Mouse (Mus musculus) heart, postnatal 10 days (tissue): ENCODE results near the gene Dock4. TPM values are rescaled to one million over a fixed set of nuclear protein-coding genes. Genes with fewer than 3 reads are reported as not detected.
"Not testable (repeated sequence)": the region's sequence is repeated elsewhere in the genome, so short reads cannot be mapped to it uniquely, and the experiment has no call there.

Experiments
- DNase-seq, 2 experiments: peaks; one replicate each; pipeline ENCODE4 v3.0.0; 2021
- intact Hi-C: fragments of 180-260 bp; cut with DNase I; formaldehyde crosslinking; loops from one replicate; pipeline ENCODE4 v1.15.1; 2025
- total RNA-seq, 2 experiments: library from RNA; stranded (reverse); gene quantifications; 2 replicates each; pipeline ENCODE4 v1.2.3; 2021

The Dock4 gene
- total RNA-seq, 2 experiments from 2014 or later: 18.8 to 21.1 TPM

GRCm38 (mm10) chr12:40839817-40840216 lies 394.1 kb downstream of the Dock4 start:
- intact Hi-C loops: loop anchor here (5.0 kb wide), 1 partner anchor 517 kb away; no protein-coding TSS in a partner anchor

GRCm38 (mm10) chr12:40842251-40842988 lies 396.7 kb downstream of the Dock4 start:
- intact Hi-C loops: no loop called here
- no peak for DNase-seq

More at GRCm38 (mm10) chr12:40839817-40840216, 394.1 kb downstream of the Dock4 start:
- no peak for DNase-seq

- intact Hi-C loops: no loop called here
- DNase-seq: no peak
These were observed 397.2 kb downstream of the Dock4 start for GRCm38 (mm10) chr12:40842991-40843390.

- DNase-seq: no peak
- intact Hi-C loops: no loop called here
These were observed 397.8 kb downstream of the Dock4 start for GRCm38 (mm10) chr12:40843474-40844080.

- intact Hi-C loops: no loop called here
- DNase-seq: no peak
These were observed 398.6 kb downstream of the Dock4 start for GRCm38 (mm10) chr12:40844324-40844723.

- intact Hi-C loops: no loop called here
These were observed 409.1 kb downstream of the Dock4 start for GRCm38 (mm10) chr12:40854705-40855367.

GRCm38 (mm10) chr12:40857466-40857865 lies 411.7 kb downstream of the Dock4 start:
- no peak for DNase-seq
- intact Hi-C loops: no loop called here

More at GRCm38 (mm10) chr12:40854705-40855367, 409.1 kb downstream of the Dock4 start:
- DNase-seq: no peak

GRCm38 (mm10) chr12:40858763-40859162 lies 413.0 kb downstream of the Dock4 start:
- DNase-seq, intact Hi-C loops: not testable (repeated sequence)

GRCm38 (mm10) chr12:40870387-40870786 lies 424.6 kb downstream of the Dock4 start:
- no peak for DNase-seq
- intact Hi-C loops: no loop called here

GRCm38 (mm10) chr12:40872716-40873115 lies 427.0 kb downstream of the Dock4 start:
- intact Hi-C loops: no loop called here
- no peak for DNase-seq

GRCm38 (mm10) chr12:40873267-40873666 lies 427.5 kb downstream of the Dock4 start:
- DNase-seq, intact Hi-C loops: not testable (repeated sequence)

- intact Hi-C loops: no loop called here
- no peak for DNase-seq
These were observed 439.2 kb downstream of the Dock4 start for GRCm38 (mm10) chr12:40884976-40885375.

- DNase-seq: no peak
- intact Hi-C loops: no loop called here
These were observed 439.6 kb downstream of the Dock4 start for GRCm38 (mm10) chr12:40885377-40885776.

- intact Hi-C loops: no loop called here
These were observed 441.7 kb downstream of the Dock4 start for GRCm38 (mm10) chr12:40887496-40887895.

GRCm38 (mm10) chr12:40888261-40888791 lies 442.6 kb downstream of the Dock4 start:
- intact Hi-C loops: no loop called here
- no peak for DNase-seq

More at GRCm38 (mm10) chr12:40887496-40887895, 441.7 kb downstream of the Dock4 start:
- no peak for DNase-seq

GRCm38 (mm10) chr12:40888829-40889228 lies 443.1 kb downstream of the Dock4 start:
- DNase-seq: no peak
- intact Hi-C loops: no loop called here

- no peak for DNase-seq
- intact Hi-C loops: no loop called here
These were observed 443.8 kb downstream of the Dock4 start for GRCm38 (mm10) chr12:40889534-40889933.

GRCm38 (mm10) chr12:40891168-40891567 lies 445.4 kb downstream of the Dock4 start:
- DNase-seq: no peak
- intact Hi-C loops: no loop called here

- intact Hi-C loops: no loop called here
- DNase-seq: no peak
These were observed 448.0 kb downstream of the Dock4 start for GRCm38 (mm10) chr12:40893741-40894140.

- DNase-seq: no peak
- intact Hi-C loops: no loop called here
These were observed 448.9 kb downstream of the Dock4 start for GRCm38 (mm10) chr12:40894695-40895094.
